Mouse (Mus musculus): ENCODE results near the gene Lgals4. TPM values are rescaled to one million over a fixed set of nuclear protein-coding genes. Genes with fewer than 3 reads are reported as not detected.
A peak's percentile ranks its signal among the peaks of the same experiment; 100 is the strongest.
"Not testable (repeated sequence)": the region's sequence is repeated elsewhere in the genome, so short reads cannot be mapped to it uniquely, and the experiment has no call there.

Gene Lgals4
- polyA plus RNA-seq, 1 experiment from 2014 or later = 4.1 TPM

- H3K36me3 ChIP-seq; DNase-seq (ENCODE audit: low spot score); H3K4me3 ChIP-seq; H3K9me3 ChIP-seq (replicated peaks); H3K27ac ChIP-seq: not testable (repeated sequence)
- WGBS = 92% methylated on average over 4 of the region's 4 CpGs
- Histone ChIP-seq H3K27me3 (ENCODE audit: low read depth, poor library complexity, severe bottlenecking) (peaks cover 32% of the 10 kb centered on the region), H3K4me1 (peaks cover 18% of the 10 kb centered on the region)
Observed at GRCm38 (mm10) chr7:28883704-28884103, 50.0 kb downstream of the Lgals4 start.

- Histone ChIP-seq H3K36me3 (peaks cover 13% of the 10 kb centered on the region), H3K4me3 (no peak overlapping the region), H3K27me3 (ENCODE audit: low read depth, poor library complexity, severe bottlenecking) (peaks cover 58% of the 10 kb centered on the region), H3K27ac (no peak overlapping the region), H3K4me1 (peaks cover 17% of the 10 kb centered on the region), H3K9me3 (replicated peaks) (no peaks in the 10 kb centered on the region)
- 17% methylated on average over 14 of the region's 14 CpGs for WGBS
- no peak for DNase-seq (ENCODE audit: low spot score)
Observed at GRCm38 (mm10) chr7:28886486-28886885, 52.8 kb downstream of the Lgals4 start.

- peaks cover 13% of the 10 kb centered on the region for H3K4me1 ChIP-seq
- peak overlapping the region; percentile 47 for H3K4me3 ChIP-seq
- H3K9me3 ChIP-seq (replicated peaks) = no peaks in the 10 kb centered on the region
- WGBS = 2% methylated on average over 27 of the region's 27 CpGs
- peaks cover 58% of the 10 kb centered on the region for H3K27me3 ChIP-seq (ENCODE audit: low read depth, poor library complexity, severe bottlenecking)
- peak; percentile 44 for DNase-seq (ENCODE audit: low spot score)
- peaks cover 34% of the 10 kb centered on the region for H3K36me3 ChIP-seq
- 0 out of 2 replicates have a peak overlapping the region, but pooled peaks have one; percentile 22 for H3K27ac ChIP-seq
Observed at GRCm38 (mm10) chr7:28888701-28889161, 55.1 kb downstream of the Lgals4 start.

Other genes starting within 250 kb of the Lgals4 start
- 38.2 and 40.2 TPM in 2 replicates for gene Samd4b, start 235.7 kb upstream of the Lgals4 start, polyA plus RNA-seq (2016; fragmentation: Nextera tagmentation; extraction: Ambion mirVana)
- 64.9 and 69.8 TPM in 2 replicates for gene Pak4, start 235.7 kb upstream of the Lgals4 start, polyA plus RNA-seq (2016; fragmentation: Nextera tagmentation; extraction: Ambion mirVana)
- not detected in 2 replicates for gene Acp7, start 202.5 kb upstream of the Lgals4 start, polyA plus RNA-seq (2016; fragmentation: Nextera tagmentation; extraction: Ambion mirVana)
- gene Fbxo27, start 141.0 kb upstream of the Lgals4 start, polyA plus RNA-seq (2016; fragmentation: Nextera tagmentation; extraction: Ambion mirVana) = 4.7 and 6.3 TPM in 2 replicates
- 12.7 and 16.1 TPM in 2 replicates for gene Fbxo17, start 117.0 kb upstream of the Lgals4 start, polyA plus RNA-seq (2016; fragmentation: Nextera tagmentation; extraction: Ambion mirVana)
- gene Mrps12, start 92.0 kb upstream of the Lgals4 start, polyA plus RNA-seq (2016; fragmentation: Nextera tagmentation; extraction: Ambion mirVana) = 152 and 186 TPM in 2 replicates
- 43.9 and 46.4 TPM in 2 replicates for gene Sars2, start 91.9 kb upstream of the Lgals4 start, polyA plus RNA-seq (2016; fragmentation: Nextera tagmentation; extraction: Ambion mirVana)
- gene Ccer2, start 77.7 kb upstream of the Lgals4 start, polyA plus RNA-seq (2016; fragmentation: Nextera tagmentation; extraction: Ambion mirVana) = not detected in 2 replicates
- gene Sirt2, start 67.1 kb upstream of the Lgals4 start, polyA plus RNA-seq (2016; fragmentation: Nextera tagmentation; extraction: Ambion mirVana) = 59.8 and 74.5 TPM in 2 replicates
- 50.5 and 63.1 TPM in 2 replicates for gene Nfkbib, start 66.3 kb upstream of the Lgals4 start, polyA plus RNA-seq (2016; fragmentation: Nextera tagmentation; extraction: Ambion mirVana)
- gene Rinl, start 44.9 kb upstream of the Lgals4 start, polyA plus RNA-seq (2016; fragmentation: Nextera tagmentation; extraction: Ambion mirVana) = 2.7 and 3.0 TPM in 2 replicates
- gene Hnrnpl, start 25.3 kb upstream of the Lgals4 start, polyA plus RNA-seq (2016; fragmentation: Nextera tagmentation; extraction: Ambion mirVana) = 335 and 336 TPM in 2 replicates
- gene Ech1, start 8.6 kb upstream of the Lgals4 start, polyA plus RNA-seq (2016; fragmentation: Nextera tagmentation; extraction: Ambion mirVana) = 69.1 and 90.7 TPM in 2 replicates
- 0.41 and 0.73 TPM in 2 replicates for gene Lgals7, start 30.0 kb downstream of the Lgals4 start, polyA plus RNA-seq (2016; fragmentation: Nextera tagmentation; extraction: Ambion mirVana)
- gene Capn12, start 47.6 kb downstream of the Lgals4 start, polyA plus RNA-seq (2016; fragmentation: Nextera tagmentation; extraction: Ambion mirVana) = 0.44 and 0.48 TPM in 2 replicates
- 253 and 285 TPM in 2 replicates for gene Actn4, start 128.5 kb downstream of the Lgals4 start, polyA plus RNA-seq (2016; fragmentation: Nextera tagmentation; extraction: Ambion mirVana)
- 446 and 467 TPM in 2 replicates for gene Eif3k, start 148.0 kb downstream of the Lgals4 start, polyA plus RNA-seq (2016; fragmentation: Nextera tagmentation; extraction: Ambion mirVana)
- gene Map4k1, start 148.2 kb downstream of the Lgals4 start, polyA plus RNA-seq (2016; fragmentation: Nextera tagmentation; extraction: Ambion mirVana) = 18.9 and 19.4 TPM in 2 replicates